Mouse (Mus musculus) adrenal gland (tissue): Measurements from ENCODE around the gene Txnip.

ENCODE experiments used
- intact Hi-C: fragments of 180-260 bp; cut with DNase I; formaldehyde crosslinking; loops from one replicate; pipeline ENCODE4 v1.15.1; 2025

Txnip gene

DNA sequence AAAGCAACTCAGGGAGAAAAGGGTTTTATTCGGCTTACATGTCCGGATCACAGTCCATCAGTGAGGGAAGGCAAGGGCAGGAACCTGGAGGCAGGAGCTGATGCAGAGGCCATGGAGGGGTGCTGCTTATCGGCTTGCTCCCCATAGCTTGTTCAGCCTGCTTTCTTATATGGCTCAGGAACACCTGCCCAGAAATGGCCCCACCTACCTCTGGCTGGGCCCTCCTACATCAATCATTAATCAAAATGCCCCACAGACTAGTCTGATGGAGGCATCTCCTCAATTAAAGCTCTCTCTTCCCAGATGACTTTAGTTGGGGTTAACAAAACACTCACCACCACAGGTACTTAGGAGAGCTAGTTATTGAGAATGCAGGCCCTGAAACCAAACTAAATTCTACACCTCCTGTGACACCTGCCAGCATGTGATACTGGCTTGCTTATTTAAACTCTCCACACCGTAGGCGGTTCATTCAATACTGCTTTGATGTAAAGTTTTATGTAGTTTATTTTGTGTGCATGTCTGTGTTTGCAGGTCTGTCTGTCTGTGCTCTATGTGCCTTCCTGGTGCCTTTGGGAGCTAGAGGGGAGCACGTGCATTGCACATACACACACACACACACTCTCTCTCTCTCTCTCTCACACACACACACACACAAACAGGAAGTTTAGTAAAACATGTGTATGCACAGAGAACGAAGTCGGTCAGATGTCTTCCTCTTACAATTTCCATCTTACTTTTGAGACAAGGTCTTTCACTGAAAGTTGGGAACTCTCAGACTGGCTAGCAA lies 9.1 kb downstream of the Txnip start:
- intact Hi-C loops = no loop called here

GRCm38 (mm10) chr3:96568605-96569004 lies 10.8 kb downstream of the Txnip start:
- intact Hi-C loops = no loop called here

GRCm38 (mm10) chr3:96569506-96569905 lies 11.7 kb downstream of the Txnip start:
- intact Hi-C loops = no loop called here

DNA sequence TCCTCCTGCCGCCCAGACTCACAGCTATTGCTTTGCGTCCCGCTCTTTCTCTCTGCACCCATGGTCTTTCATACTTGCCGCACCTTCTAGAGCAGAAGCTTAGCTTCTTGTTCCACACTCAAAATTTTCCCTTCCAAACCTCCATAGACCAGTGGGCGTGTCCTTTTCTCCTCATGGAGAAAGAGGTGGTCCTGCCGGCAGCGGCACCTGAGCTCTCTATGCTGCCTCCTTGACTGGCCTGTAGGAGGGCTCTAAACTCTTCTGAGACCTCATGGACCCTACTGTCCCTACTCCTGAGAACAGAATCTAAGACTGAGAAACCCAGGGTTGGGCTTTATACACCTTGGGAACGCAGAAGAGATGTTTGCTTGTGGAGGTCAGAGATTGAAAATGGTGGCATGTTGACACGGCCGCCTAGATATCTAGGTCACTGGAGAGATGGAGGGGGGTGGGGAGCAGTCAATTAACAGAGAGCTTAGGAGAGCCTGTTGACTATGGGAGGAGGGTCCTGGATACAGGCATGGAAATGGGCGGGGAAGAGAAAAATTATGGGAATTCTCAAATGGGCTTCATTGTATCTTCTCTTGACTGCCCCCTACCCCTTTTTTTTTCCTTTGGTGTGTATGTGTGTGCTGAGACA lies 12.3 kb downstream of the Txnip start:
- intact Hi-C loops = no loop called here

DNA sequence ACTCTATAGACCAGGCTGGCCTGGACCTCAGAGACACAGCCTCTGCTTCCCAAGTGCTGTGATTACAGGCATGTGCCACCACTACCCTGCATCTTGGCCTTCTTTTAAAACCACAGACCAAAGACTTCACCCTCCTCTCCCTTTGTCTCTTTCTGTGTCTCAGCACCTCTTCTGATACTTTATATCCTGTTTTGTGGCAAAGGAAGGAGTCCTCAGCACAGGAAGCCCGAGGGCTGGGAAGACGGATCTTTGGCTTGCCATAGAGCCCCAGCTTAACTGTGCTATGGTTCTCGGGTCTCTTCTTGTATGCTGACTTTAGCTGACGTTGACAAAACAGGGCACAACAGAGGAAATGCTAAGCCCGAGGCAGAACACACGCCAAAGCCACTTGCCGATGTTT lies 12.9 kb downstream of the Txnip start:
- intact Hi-C loops = no loop called here

GRCm38 (mm10) chr3:96571336-96571735 lies 13.6 kb downstream of the Txnip start:
- intact Hi-C loops = no loop called here

GRCm38 (mm10) chr3:96571896-96572698 lies 14.3 kb downstream of the Txnip start:
- intact Hi-C loops = no loop called here

- intact Hi-C loops = loop anchor here (1.0 kb wide), 1 partner anchor 16 kb away; no protein-coding TSS in a partner anchor
Measured at GRCm38 (mm10) chr3:96573611-96574511, 16.1 kb downstream of the Txnip start.

DNA sequence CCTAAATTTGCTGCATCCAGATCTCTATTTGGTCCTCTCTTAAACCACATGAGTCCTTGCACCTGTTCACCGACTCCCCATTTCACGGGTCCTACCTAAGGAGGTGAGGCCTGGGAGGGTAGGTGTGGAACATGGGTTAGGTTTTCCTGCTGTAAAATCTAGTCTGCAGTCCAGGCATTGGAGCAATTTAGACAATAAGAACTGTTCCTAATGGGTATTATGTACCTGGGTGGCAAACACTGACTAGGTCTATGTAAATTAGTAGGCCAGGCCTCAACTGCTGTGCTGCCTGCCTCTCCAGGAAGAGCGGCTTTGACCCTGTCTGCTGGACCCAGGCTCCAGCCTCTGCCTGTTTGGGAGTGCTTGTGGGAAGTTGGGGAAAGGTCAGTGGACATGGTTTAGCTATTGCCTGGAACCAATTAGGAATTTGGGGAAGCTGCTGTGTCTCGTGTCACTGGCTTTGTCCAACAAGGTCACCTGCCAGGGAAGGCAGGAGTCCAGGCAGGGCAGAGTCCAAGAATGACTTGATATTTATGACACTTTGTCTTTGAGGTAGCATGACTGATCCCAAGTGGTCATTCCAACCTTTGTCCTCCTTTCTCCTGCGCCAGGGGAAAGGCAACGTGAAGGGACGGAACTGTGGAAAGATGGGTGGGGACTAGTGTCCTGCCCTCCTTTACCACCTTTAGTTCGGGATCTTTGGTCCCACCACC lies 17.7 kb downstream of the Txnip start:
- intact Hi-C loops = no loop called here

DNA sequence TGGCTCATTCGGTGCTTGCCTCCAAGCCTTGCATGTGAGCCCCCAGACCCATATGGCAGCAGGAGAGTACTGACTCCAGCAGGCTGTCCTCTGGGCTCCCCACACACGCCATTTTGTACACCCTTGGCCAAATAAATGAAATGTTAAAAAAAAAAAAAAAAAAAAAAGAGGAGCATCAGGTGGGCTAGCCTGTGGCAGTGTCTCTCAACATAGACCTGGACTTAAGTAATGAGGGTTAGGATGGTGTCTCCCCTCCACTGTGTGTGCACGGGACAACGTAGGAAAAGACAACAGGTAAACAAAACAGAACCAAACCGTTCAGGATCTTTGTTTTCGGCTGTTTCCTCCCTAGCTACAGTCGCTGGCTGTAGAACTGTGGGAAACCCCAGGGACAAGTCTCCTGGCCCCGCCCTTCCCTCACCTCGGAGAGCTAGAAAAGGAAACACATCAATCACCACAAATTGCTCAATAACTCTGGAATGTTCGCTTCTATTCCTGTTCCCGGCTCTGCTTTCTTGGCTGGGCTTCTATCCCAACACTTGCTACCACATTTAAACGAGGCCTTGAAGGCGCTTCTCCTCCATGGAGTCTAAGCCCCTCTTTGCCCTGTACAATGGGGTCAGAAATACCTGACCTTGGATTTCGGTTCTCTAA lies 18.4 kb downstream of the Txnip start:
- intact Hi-C loops = no loop called here

GRCm38 (mm10) chr3:96576690-96577541 lies 19.2 kb downstream of the Txnip start, which contains the start of gene Gm16253:
TSS of gene Gm16253 (plus strand) at chr3:96576984.
- intact Hi-C loops = no loop called here

DNA sequence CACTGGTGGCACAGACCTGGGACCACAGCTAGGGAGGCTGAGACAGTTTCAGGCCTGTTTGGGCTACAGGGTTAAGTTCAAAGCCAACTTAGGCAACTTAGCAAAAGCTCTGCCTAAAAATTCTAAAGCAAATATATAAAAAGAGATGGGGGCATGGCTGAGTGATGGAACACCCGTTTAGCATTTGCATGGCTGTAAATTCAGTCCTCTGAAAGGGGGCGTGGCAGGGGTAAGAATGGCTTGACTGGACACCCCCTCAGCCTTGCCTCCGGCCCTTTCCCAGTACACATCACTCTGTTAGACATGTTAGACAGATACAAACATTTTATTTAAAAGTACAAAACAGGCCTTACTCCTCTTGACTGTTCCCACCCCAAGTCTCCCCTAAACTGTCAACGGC lies 19.8 kb downstream of the Txnip start:
- intact Hi-C loops = no loop called here

DNA sequence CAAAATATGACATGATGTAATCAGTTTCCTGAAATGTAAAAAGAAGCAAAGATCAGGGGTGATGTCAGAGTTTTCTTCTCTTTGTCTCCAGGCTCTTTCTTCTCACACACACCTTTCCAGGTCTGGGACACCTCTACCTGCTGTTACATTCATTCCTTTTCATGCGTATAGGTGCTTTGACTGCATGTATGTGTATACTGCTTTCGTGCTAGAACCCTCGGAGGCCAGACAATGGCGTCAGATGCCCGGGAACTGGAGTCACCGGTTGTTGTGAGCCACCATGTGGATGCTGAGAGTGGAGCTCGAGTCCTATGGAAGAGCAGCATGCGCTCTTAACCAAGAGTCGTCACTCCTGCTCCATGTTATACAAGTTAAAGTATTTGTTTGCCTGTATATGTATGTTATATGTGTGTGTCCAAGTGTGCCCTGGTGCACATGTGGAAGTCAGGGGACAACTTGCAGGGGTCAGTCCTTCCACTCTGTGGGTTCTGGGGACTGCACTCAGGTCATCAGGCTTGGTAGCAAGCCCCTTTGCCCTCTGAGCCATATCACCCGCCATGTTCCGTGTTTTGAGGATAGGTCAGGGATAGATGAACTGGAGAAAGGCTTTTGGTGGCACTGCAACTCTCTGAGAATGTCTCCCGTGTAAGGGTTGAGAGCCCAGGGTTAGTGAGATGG lies 20.9 kb downstream of the Txnip start:
- intact Hi-C loops = no loop called here

GRCm38 (mm10) chr3:96579239-96579750 lies 21.5 kb downstream of the Txnip start:
- intact Hi-C loops = no loop called here

DNA sequence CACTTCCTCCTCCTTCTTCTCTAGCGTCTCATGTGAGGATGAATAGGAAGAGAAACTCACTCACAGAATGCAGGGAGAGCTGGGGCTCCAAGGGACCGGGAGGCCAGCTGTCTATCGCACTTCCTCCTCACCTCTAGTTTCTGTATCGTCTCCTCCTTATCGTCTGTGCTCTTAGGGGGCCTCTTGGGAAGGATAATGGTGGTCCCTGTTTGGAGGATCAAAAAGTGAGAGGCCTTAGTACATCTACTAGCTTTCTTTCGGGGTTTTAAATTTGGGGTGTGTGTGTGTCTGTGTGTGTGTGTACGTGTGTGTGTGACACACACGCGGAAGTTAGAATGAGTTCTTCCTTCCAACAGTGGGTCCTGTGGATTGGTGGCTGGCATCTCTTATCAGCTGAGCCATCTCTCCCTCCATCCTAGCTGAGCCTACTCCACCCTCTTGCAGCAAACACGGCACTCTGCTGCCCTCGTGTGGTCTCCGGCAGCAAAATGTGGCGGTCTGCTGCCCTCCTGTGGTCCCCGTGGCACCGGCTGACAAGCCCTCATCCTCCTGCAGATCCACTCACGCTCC lies 22.2 kb downstream of the Txnip start:
- intact Hi-C loops = loop anchor here (2.0 kb wide), 1 partner anchor 31 kb away; no protein-coding TSS in a partner anchor

DNA sequence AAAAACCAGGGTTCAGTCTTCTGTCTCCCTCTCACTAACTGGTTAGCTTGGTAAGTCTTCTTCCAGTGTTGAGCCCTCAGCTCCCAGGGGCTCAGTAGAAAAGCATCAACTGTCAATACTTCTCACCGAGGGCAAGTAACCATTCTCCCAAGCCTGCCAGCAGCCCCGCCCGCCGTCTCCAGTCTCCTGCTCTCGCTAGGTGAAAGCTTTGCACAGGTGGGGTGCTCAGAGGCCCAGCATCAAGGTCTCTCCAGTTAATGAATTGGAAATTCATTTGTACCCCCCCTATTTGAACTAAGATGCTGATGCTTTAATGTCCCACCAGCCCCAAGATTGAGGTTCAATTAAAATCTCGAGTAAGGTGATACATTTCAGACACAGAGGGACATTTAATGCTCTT lies 23.4 kb downstream of the Txnip start:
- intact Hi-C loops = loop anchor here (2.0 kb wide), 1 partner anchor 32 kb away; no protein-coding TSS in a partner anchor

DNA sequence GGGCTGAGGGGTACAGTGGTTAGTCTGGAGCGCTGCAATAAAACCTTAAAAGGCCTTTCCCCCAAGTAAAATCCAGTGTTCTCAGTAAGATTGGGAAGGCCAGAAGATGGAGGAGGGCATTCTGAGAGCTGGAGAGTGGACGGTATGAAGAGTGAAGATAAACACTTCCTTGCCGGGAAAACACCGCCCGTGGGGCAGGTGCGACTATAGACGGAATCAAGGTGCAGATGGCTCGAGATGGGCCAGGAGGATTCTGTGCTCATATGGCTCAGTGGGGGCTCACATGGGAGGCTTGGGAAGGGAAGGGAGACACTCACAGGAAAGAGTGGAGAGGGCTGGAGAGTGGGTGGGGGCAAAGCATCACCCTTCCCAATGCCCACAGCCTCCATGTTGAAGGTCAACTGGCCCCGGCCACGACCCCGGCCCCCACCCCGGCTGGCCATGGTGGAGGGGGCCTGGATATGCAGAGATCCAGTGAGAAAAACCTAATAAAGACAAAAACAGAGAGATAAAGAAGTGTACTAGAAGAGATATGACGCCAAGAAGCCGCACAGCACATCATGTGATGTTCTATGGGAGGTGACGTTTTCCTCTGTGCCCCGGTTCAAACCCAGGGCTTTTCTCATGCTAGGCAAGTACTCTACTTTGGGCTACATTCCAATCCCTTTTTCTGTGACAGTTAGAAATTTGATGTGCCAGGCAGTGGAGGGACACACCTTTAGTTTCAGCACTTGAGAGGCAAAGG lies 24.2 kb downstream of the Txnip start:
- intact Hi-C loops = loop anchor here (2.0 kb wide), 1 partner anchor 33 kb away; no protein-coding TSS in a partner anchor
